Mouse (Mus musculus): ENCODE measurements around the gene Mcrip1.

DNA sequence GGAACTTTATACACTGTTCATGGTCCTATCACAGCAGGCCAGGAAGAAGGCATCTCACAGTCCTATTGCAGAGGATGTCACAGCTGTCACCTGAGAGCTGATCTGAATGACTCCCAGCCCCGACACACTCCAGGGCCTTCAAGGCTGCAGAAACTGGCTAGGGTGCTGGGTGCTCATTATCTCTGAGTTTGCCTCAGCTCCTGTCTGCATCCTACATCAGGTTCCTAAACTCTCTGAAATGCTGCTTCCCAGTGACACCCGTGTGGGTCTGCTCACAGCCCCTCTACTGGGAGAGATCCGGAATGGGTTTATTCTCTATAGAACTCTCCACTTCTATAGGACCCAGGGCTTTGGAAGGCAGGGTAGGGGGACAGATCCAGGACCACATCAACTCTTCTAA lies 1.3 kb downstream of the Mcrip1 start:
- TF ChIP-seq CTCF (IDR thresholded peaks at IDR 0.05; ENCODE audit: extremely low read depth, insufficient read length, insufficient replicate concordance, low read depth, low read length), result no peak
- TF ChIP-seq POLR2A (IDR thresholded peaks at IDR 0.05; ENCODE audit: low read depth, low read length), result no peak

All from small intestine, adult 2 months (tissue).